Mouse (Mus musculus) liver, embryonic 11.5 days (tissue): Measurements from ENCODE around the gene Rpl3l. TPM values are rescaled to one million over a fixed set of nuclear protein-coding genes. Genes with fewer than 3 reads are reported as not detected.

Source experiments
- ATAC-seq: fragments of 200-750 bp; cut with Nextera tagmentation; replicated peaks from 2 replicates; pipeline ENCODE4 v1.8.0; 2017; ENCODE audit warnings: moderate number of reproducible peaks, mild to moderate bottlenecking, moderate TSS enrichment, moderate library complexity; ENCODE audit not compliant: low FRiP score
- DNase-seq: peaks from one replicate; pipeline ENCODE4 v3.0.0-alpha.2; 2017; ENCODE audit warnings: low spot score
- H3K27ac ChIP-seq: fragments of 300-500 bp; sonication (generic); 2 replicates; pipeline ENCODE4 v1.5.1; 2014; ENCODE audit warnings: mild to moderate bottlenecking, low read depth, low read length, control low read depth
- H3K27me3 ChIP-seq: fragments of 300-500 bp; sonication (generic); replicated peaks from 2 replicates; pipeline ENCODE4 v1.6.1; 2014; ENCODE audit warnings: low read length, mixed read lengths; ENCODE audit not compliant: control insufficient read depth, insufficient read depth
- H3K36me3 ChIP-seq: fragments of 300-500 bp; sonication (generic); 2 replicates; pipeline ENCODE4 v1.6.1; 2014; ENCODE audit warnings: mild to moderate bottlenecking, low read length, moderate library complexity, mixed read lengths; ENCODE audit not compliant: control insufficient read depth, insufficient read depth
- H3K4me1 ChIP-seq: fragments of 300-500 bp; sonication (generic); replicated peaks from 2 replicates; pipeline ENCODE4 v1.6.1; 2014; ENCODE audit warnings: low read length, mixed read lengths; ENCODE audit not compliant: control insufficient read depth, insufficient read depth
- H3K4me2 ChIP-seq: fragments of 300-500 bp; sonication (generic); 2 replicates; pipeline ENCODE4 v1.6.1; 2014; ENCODE audit warnings: mild to moderate bottlenecking, control low read depth, moderate library complexity
- H3K4me3 ChIP-seq: fragments of 300-500 bp; sonication (generic); 2 replicates; pipeline ENCODE4 v1.5.1; 2014; ENCODE audit warnings: low read depth, low read length, control low read depth
- H3K9ac ChIP-seq: fragments of 300-500 bp; sonication (generic); 2 replicates; pipeline ENCODE4 v1.6.1; 2014; ENCODE audit warnings: low read depth, low read length, control low read depth
- H3K9me3 ChIP-seq: fragments of 300-500 bp; sonication (generic); 2 replicates; pipeline ENCODE4 v1.6.1; 2016; ENCODE audit warnings: low read length, inconsistent platforms, mixed read lengths; ENCODE audit not compliant: control insufficient read depth
- WGBS: fragments of 180-500 bp; shearing (Covaris S2); extraction: QIAGEN DNeasy Blood & Tissue Kit; methylation state at CpG from one replicate; pipeline ENCODE4 v1.1.7; 2014; 5-methylcytosine and 5-hydroxymethylcytosine counted together
- polyA plus RNA-seq: library from polyadenylated mRNA; unstranded; fragments of >200 nt; fragmentation: Nextera tagmentation; extraction: Ambion mirVana; gene quantifications from 2 replicates; pipeline ENCODE4 v1.2.1, GENCODE M21; 2014

The Rpl3l gene
- polyA plus RNA-seq, 1 experiment from 2014 or later: not detected

GRCm38 (mm10) chr17:24697985-24698384, 29.6 kb upstream of the Rpl3l start:
- DNase-seq (no peak), ATAC-seq (no peak)
- Histone ChIP-seq H3K36me3 (peaks cover 30% of the 10 kb centered on the region; the same call in 1 of the 2 replicates), H3K9ac (peak overlapping the region; percentile 23; the same call in 1 of the 2 replicates), H3K9me3 (no peaks in the 10 kb centered on the region), H3K27ac (no peak overlapping the region), H3K4me3 (no peak overlapping the region), H3K4me2 (no peak overlapping the region), H3K27me3 (no peaks in the 10 kb centered on the region), H3K4me1 (peaks cover 16% of the 10 kb centered on the region)
- WGBS: 19% methylated on average over 5 of the region's 5 CpGs

GRCm38 (mm10) chr17:24698715-24699114, 28.9 kb upstream of the Rpl3l start:
- H3K9me3 ChIP-seq: no peaks in the 10 kb centered on the region
- peaks cover 32% of the 10 kb centered on the region; the same call in 1 of the 2 replicates for H3K36me3 ChIP-seq
- no peak for ATAC-seq
- H3K9ac ChIP-seq: no peak overlapping the region
- 71% methylated on average over 9 of the region's 9 CpGs for WGBS
- no peak overlapping the region for H3K4me3 ChIP-seq
- H3K27ac ChIP-seq: no peak overlapping the region
- H3K4me2 ChIP-seq: no peak overlapping the region
- DNase-seq: no peak
- H3K27me3 ChIP-seq: no peaks in the 10 kb centered on the region
- H3K4me1 ChIP-seq: peaks cover 16% of the 10 kb centered on the region

GRCm38 (mm10) chr17:24699473-24699872, 28.1 kb upstream of the Rpl3l start:
- WGBS: 86% methylated on average over 2 of the region's 2 CpGs
- Histone ChIP-seq H3K9me3 (no peaks in the 10 kb centered on the region), H3K9ac (no peak overlapping the region), H3K27ac (peak overlapping the region; percentile 3; the same call in 1 of the 2 replicates), H3K4me3 (no peak overlapping the region), H3K4me1 (peaks cover 16% of the 10 kb centered on the region), H3K27me3 (no peaks in the 10 kb centered on the region), H3K4me2 (no peak overlapping the region), H3K36me3 (peaks cover 36% of the 10 kb centered on the region; the same call in 1 of the 2 replicates)
- DNase-seq (no peak), ATAC-seq (no peak)

GRCm38 (mm10) chr17:24701251-24701650, 26.4 kb upstream of the Rpl3l start:
- ATAC-seq: no peak
- H3K27me3 ChIP-seq: no peaks in the 10 kb centered on the region

GRCm38 (mm10) chr17:24705821-24706220, 21.8 kb upstream of the Rpl3l start:
- Histone ChIP-seq H3K4me2 (peak overlapping the region; percentile 73; the same call in 1 of the 2 replicates), H3K27me3 (no peaks in the 10 kb centered on the region), H3K36me3 (peaks cover 35% of the 10 kb centered on the region; the same call in 1 of the 2 replicates), H3K4me3 (peak overlapping the region; percentile 55; the same call in 1 of the 2 replicates), H3K27ac (no peak overlapping the region), H3K9ac (no peak overlapping the region), H3K4me1 (peaks cover 12% of the 10 kb centered on the region; the same call in 1 of the 2 replicates), H3K9me3 (no peaks in the 10 kb centered on the region)
- no peak for DNase-seq
- 92% methylated on average over 3 of the region's 3 CpGs for WGBS
- no peak for ATAC-seq

More at GRCm38 (mm10) chr17:24701251-24701650, 26.4 kb upstream of the Rpl3l start:
- DNase-seq: no peak
- Histone ChIP-seq H3K4me2 (no peak overlapping the region), H3K4me1 (peaks cover 16% of the 10 kb centered on the region), H3K27ac (no peak overlapping the region), H3K9me3 (no peaks in the 10 kb centered on the region), H3K4me3 (no peak overlapping the region), H3K9ac (no peak overlapping the region), H3K36me3 (peaks cover 45% of the 10 kb centered on the region; the same call in 1 of the 2 replicates)
- WGBS: 88% methylated on average over 9 of the region's 9 CpGs

- DNase-seq: peak; percentile 94
- Histone ChIP-seq H3K9me3 (no peaks in the 10 kb centered on the region), H3K9ac (peak within 1 kb of the TSS; percentile 60), H3K27ac (peak within 1 kb of the TSS; percentile 40), H3K4me3 (peak within 1 kb of the TSS; percentile 55), H3K4me1 (peaks cover 12% of the 10 kb centered on the region; the same call in 1 of the 2 replicates), H3K36me3 (peaks cover 22% of the 10 kb centered on the region; the same call in 1 of the 2 replicates), H3K27me3 (no peaks in the 10 kb centered on the region), H3K4me2 (peak within 1 kb of the TSS; percentile 73)
- 3% methylated on average over 32 of the region's 32 CpGs for WGBS
- ATAC-seq: peak; percentile 84
These were observed 20.4 kb upstream of the Rpl3l start, which contains the start of gene Tbl3 for GRCm38 (mm10) chr17:24706982-24707800. Tbl3 (minus strand) TSS chr17:24707660.

GRCm38 (mm10) chr17:24707801-24708425, 19.7 kb upstream of the Rpl3l start:
- H3K4me2 ChIP-seq: peak overlapping the region; percentile 73
- no peaks in the 10 kb centered on the region for H3K27me3 ChIP-seq
- H3K9ac ChIP-seq: peak overlapping the region; percentile 60
- DNase-seq (peak; percentile 64), ATAC-seq (peak; percentile 50)
- 4% methylated on average over 24 of the region's 24 CpGs for WGBS
- H3K27ac ChIP-seq: peak overlapping the region; percentile 40
- peak overlapping the region; percentile 55 for H3K4me3 ChIP-seq
- peaks cover 18% of the 10 kb centered on the region; the same call in 1 of the 2 replicates for H3K36me3 ChIP-seq
- H3K9me3 ChIP-seq: no peaks in the 10 kb centered on the region
- H3K4me1 ChIP-seq: peaks cover 12% of the 10 kb centered on the region; the same call in 1 of the 2 replicates

GRCm38 (mm10) chr17:24708646-24709045, 19.0 kb upstream of the Rpl3l start:
- Histone ChIP-seq H3K27ac (no peak overlapping the region), H3K4me2 (peak overlapping the region; percentile 73), H3K9ac (no peak overlapping the region)

More at GRCm38 (mm10) chr17:24708646-24709045, 19.0 kb upstream of the Rpl3l start:
- Histone ChIP-seq H3K36me3 (peaks cover 16% of the 10 kb centered on the region; the same call in 1 of the 2 replicates), H3K9me3 (no peaks in the 10 kb centered on the region), H3K4me3 (peak overlapping the region; percentile 55), H3K4me1 (peaks cover 12% of the 10 kb centered on the region; the same call in 1 of the 2 replicates), H3K27me3 (no peaks in the 10 kb centered on the region)
- ATAC-seq (no peak), DNase-seq (no peak)
- 20% methylated on average over 2 of the region's 2 CpGs for WGBS
